Comparison of ENCODE assay signal across 8 mouse cellular contexts in genomic region chr1:195130953-195131674, GRCm38 (mm10). TPM values are rescaled to one million over a fixed set of nuclear protein-coding genes. Genes with fewer than 3 reads are reported as not detected.
DNase-seq lines count a peak whose midpoint lies in the region; ATAC-seq and TF ChIP-seq lines count a peak whose summit lies in the region.

Gene Cr1l (minus strand): TSS chr1:195131586.

- H3K27ac ChIP-seq in forebrain, embryonic 10.5 days: peak within 1 kb of the TSS; percentile 97
- peak within 1 kb of the TSS; percentile 99 for H3K27ac ChIP-seq in heart, embryonic 15.5 days
- peak within 1 kb of the TSS; percentile 89 for H3K27ac ChIP-seq in liver, embryonic 14.5 days
- peak within 1 kb of the TSS; percentile 88 for H3K27ac ChIP-seq in neural tube, embryonic 11.5 days (ENCODE audit: low read depth, low read length)
- peak within 1 kb of the TSS; percentile 98 for H3K27ac ChIP-seq in stomach, postnatal 0 days (replicated peaks)

- peak within 1 kb of the TSS; percentile 69 for H3K4me2 ChIP-seq in heart, embryonic 15.5 days
- H3K4me2 ChIP-seq in liver, embryonic 14.5 days (ENCODE audit: low read depth): peak within 1 kb of the TSS; percentile 89
- peak within 1 kb of the TSS; percentile 49 for H3K4me2 ChIP-seq in neural tube, embryonic 11.5 days (ENCODE audit: low read depth)
- peak within 1 kb of the TSS; percentile 55 for H3K4me2 ChIP-seq in stomach, postnatal 0 days (replicated peaks; ENCODE audit: low read depth)

- H3K4me1 ChIP-seq in forebrain, embryonic 10.5 days: peaks cover 15% of the 10 kb centered on the region
- peaks cover 4% of the 10 kb centered on the region for H3K4me1 ChIP-seq in heart, embryonic 15.5 days (replicated peaks)
- peaks cover 7 to 10% of the 10 kb centered on the region in 2 experiments for H3K4me1 ChIP-seq in liver, embryonic 14.5 days (replicated peaks; ENCODE audit: control insufficient read depth in 2 of 2, insufficient read depth in 2 of 2, low read length in 1 of 2)
- no peaks in the 10 kb centered on the region for H3K4me1 ChIP-seq in neural tube, embryonic 11.5 days (ENCODE audit: control insufficient read depth, insufficient read depth, low read length)
- no peaks in the 10 kb centered on the region for H3K4me1 ChIP-seq in stomach, postnatal 0 days (replicated peaks; ENCODE audit: control insufficient read depth, insufficient read depth)

- no peaks in the 10 kb centered on the region for H3K9me3 ChIP-seq in forebrain, embryonic 10.5 days
- H3K9me3 ChIP-seq in heart, embryonic 15.5 days (replicated peaks): no peaks in the 10 kb centered on the region
- H3K9me3 ChIP-seq in liver, embryonic 14.5 days (ENCODE audit: control insufficient read depth, low read length): no peaks in the 10 kb centered on the region
- H3K9me3 ChIP-seq in neural tube, embryonic 11.5 days (ENCODE audit: control insufficient read depth, low read length): no peaks in the 10 kb centered on the region
- no peaks in the 10 kb centered on the region for H3K9me3 ChIP-seq in stomach, postnatal 0 days (ENCODE audit: control insufficient read depth, low read length)

- H3K36me3 ChIP-seq in forebrain, embryonic 10.5 days (replicated peaks): peaks cover 24% of the 10 kb centered on the region
- peaks cover 14% of the 10 kb centered on the region for H3K36me3 ChIP-seq in heart, embryonic 15.5 days
- H3K36me3 ChIP-seq in liver, embryonic 14.5 days (replicated peaks; ENCODE audit: control insufficient read depth, insufficient read depth, low read depth): peaks cover 18% of the 10 kb centered on the region
- H3K36me3 ChIP-seq in neural tube, embryonic 11.5 days (ENCODE audit: control insufficient read depth, insufficient read depth, low read length): 0 out of 2 replicates have a peak, but pooled peaks cover 2% of the 10 kb centered on the region
- H3K36me3 ChIP-seq in stomach, postnatal 0 days (ENCODE audit: control insufficient read depth, insufficient read depth, low read length): peaks cover 5% of the 10 kb centered on the region

- no peaks in the 10 kb centered on the region for H3K27me3 ChIP-seq in forebrain, embryonic 10.5 days (ENCODE audit: poor library complexity, severe bottlenecking)
- H3K27me3 ChIP-seq in heart, embryonic 15.5 days: no peaks in the 10 kb centered on the region
- H3K27me3 ChIP-seq in liver, embryonic 14.5 days (ENCODE audit: control insufficient read depth, insufficient read depth, low read length): no peaks in the 10 kb centered on the region
- no peaks in the 10 kb centered on the region for H3K27me3 ChIP-seq in neural tube, embryonic 11.5 days (ENCODE audit: control insufficient read depth, insufficient read depth, low read length)
- H3K27me3 ChIP-seq in stomach, postnatal 0 days (ENCODE audit: control insufficient read depth, insufficient read depth, low read length): no peaks in the 10 kb centered on the region

- H3K9ac ChIP-seq in heart, embryonic 15.5 days: peak within 1 kb of the TSS; percentile 91
- peak within 1 kb of the TSS; percentile 92 for H3K9ac ChIP-seq in liver, embryonic 14.5 days (replicated peaks)
- H3K9ac ChIP-seq in neural tube, embryonic 11.5 days (ENCODE audit: low read length): peak within 1 kb of the TSS; percentile 78
- peak within 1 kb of the TSS; percentile 86 for H3K9ac ChIP-seq in stomach, postnatal 0 days (ENCODE audit: low read length)

- under 1% methylated on average over 31 of the region's 31 CpGs for WGBS in forebrain, embryonic 10.5 days
- WGBS in heart, embryonic 15.5 days: under 1% methylated on average over 31 of the region's 31 CpGs
- under 1% methylated on average over 31 of the region's 31 CpGs for WGBS in liver, embryonic 14.5 days (ENCODE audit: insufficient replicate concordance)
- WGBS in neural tube, embryonic 11.5 days: under 1% methylated on average over 31 of the region's 31 CpGs
- under 1% methylated on average over 31 of the region's 31 CpGs for WGBS in stomach, postnatal 0 days

- peak; percentile 79 to 83 for DNase-seq in CD8-positive naive resting alpha-beta T cell, adult 2 months (ENCODE audit: low read depth in 2 of 2, low spot score in 2 of 2)
- peak; percentile 86 for DNase-seq in c-Kit-positive CD71-negative TER-119-negative erythroid progenitor cells, embryonic 14.5 days (ENCODE audit: low read depth)
- DNase-seq in forebrain, embryonic 10.5 days (ENCODE audit: extremely low spot score, low spot score): peak; percentile 85
- peak; percentile 90 to 95 for DNase-seq in kidney, postnatal 25 days
- peak; percentile 76 to 87 (median 84) for DNase-seq in liver, embryonic 14.5 days (ENCODE audit: low read depth in 3 of 3, low spot score in 3 of 3)
- DNase-seq in neural tube, embryonic 11.5 days (ENCODE audit: low spot score): peak; percentile 92
- DNase-seq in stomach, postnatal 0 days (ENCODE audit: low spot score): peak; percentile 87

- peak within 1 kb of the TSS; percentile 67 for H3K4me3 ChIP-seq in forebrain, embryonic 10.5 days
- H3K4me3 ChIP-seq in heart, embryonic 15.5 days: peak within 1 kb of the TSS; percentile 79
- peak within 1 kb of the TSS; percentile 88 to 96 for H3K4me3 ChIP-seq in liver, embryonic 14.5 days (ENCODE audit: insufficient read depth in 1 of 2, low read depth in 2 of 2, low read length in 2 of 2)
- peak within 1 kb of the TSS; percentile 52 for H3K4me3 ChIP-seq in neural tube, embryonic 11.5 days (ENCODE audit: low read depth, low read length)
- H3K4me3 ChIP-seq in stomach, postnatal 0 days (ENCODE audit: low read depth, low read length): peak within 1 kb of the TSS; percentile 54

- TF ChIP-seq CTCF in liver, embryonic 14.5 days (IDR thresholded peaks at IDR 0.05; ENCODE audit: low read depth): peak; percentile 86
- TF ChIP-seq CTCF in stomach, postnatal 0 days (IDR thresholded peaks at IDR 0.05; ENCODE audit: low read depth): peak; percentile 80

- peak; percentile 25 for TF ChIP-seq EP300 in liver, embryonic 14.5 days (IDR thresholded peaks at IDR 0.05; ENCODE audit: low read depth)
- TF ChIP-seq EP300 in stomach, postnatal 0 days (optimal IDR thresholded peaks at IDR 0.05): no peak

- peak; percentile 99 for ATAC-seq in heart, embryonic 15.5 days (replicated peaks; ENCODE audit: insufficient number of reproducible peaks, insufficient read depth, low FRiP score, low read depth)
- peak; percentile 95 for ATAC-seq in liver, embryonic 14.5 days (ENCODE audit: insufficient read depth)
- peak; percentile 98 for ATAC-seq in neural tube, embryonic 11.5 days (ENCODE audit: insufficient read depth, low FRiP score, low TSS enrichment)
- peak; percentile 96 for ATAC-seq in stomach, postnatal 0 days (ENCODE audit: low FRiP score, low TSS enrichment)

RNA-seq across cellular contexts. Expression of gene Cr1l, which starts in this region (rescaled TPM):
- 40.9 and 46.2 TPM in 2 replicates for polyA plus RNA-seq in forebrain, embryonic 10.5 days (2016; fragmentation: Nextera tagmentation; extraction: Ambion mirVana)
- 57.0 and 61.7 TPM in 2 replicates for polyA plus RNA-seq in heart, embryonic 15.5 days (2015; fragmentation: Nextera tagmentation; extraction: Ambion mirVana)
- 34.4 and 41.4 TPM in 2 replicates for polyA plus RNA-seq in liver, embryonic 14.5 days (2012; rRNA removed)
- polyA plus RNA-seq in liver, embryonic 14.5 days (2014; fragmentation: Nextera tagmentation; extraction: Ambion mirVana): 64.2 and 73.4 TPM in 2 replicates
- 41.8 and 42.2 TPM in 2 replicates for polyA plus RNA-seq in neural tube, embryonic 11.5 days (2014; fragmentation: Nextera tagmentation; extraction: Ambion mirVana)
- 73.3 and 74.6 TPM in 2 replicates for polyA plus RNA-seq in stomach, postnatal 0 days (2015; fragmentation: Nextera tagmentation; extraction: Ambion mirVana)

Comparison
In these comparisons a context has a peak if more than half of its experiments do, and no peak if none do; other contexts are left out.
1. Peak in every context shown above with its lines: DNase-seq, ATAC-seq, H3K4me3 ChIP-seq and H3K27ac ChIP-seq.